Mouse (Mus musculus) sigmoid colon, adult 10 weeks (tissue): ENCODE measurements around the gene Tubgcp2. TPM values are rescaled to one million over a fixed set of nuclear protein-coding genes. Genes with fewer than 3 reads are reported as not detected.

Source experiments
- polyA plus RNA-seq: library from polyadenylated mRNA; stranded (reverse); fragments of 350-450 nt; fragmentation: Illumina TruSeq; extraction: RNeasy Lipid Tissue Mini Kit (QIAGEN cat#74804); gene quantifications from one replicate; pipeline ENCODE4 v1.2.3, GENCODE M21; 2014; ENCODE audit warnings: low read depth, low replicate concordance

Tubgcp2 gene
- polyA plus RNA-seq = 12.0 TPM

GRCm38 (mm10) chr7:140036281-140037170 is at the start of gene Tubgcp2, which contains the start of gene Zfp511:
Gene Tubgcp2, minus strand, starts transcription at chr7:140036669.
Gene Zfp511, plus strand, starts transcription at chr7:140036391.

GRCm38 (mm10) chr7:140082242-140082678 is 45.8 kb upstream of the Tubgcp2 start, which contains the start of gene Caly:
Gene Caly, minus strand, starts transcription at chr7:140082548.

GRCm38 (mm10) chr7:140048361-140049114 is 12.1 kb upstream of the Tubgcp2 start, which contains the start of gene Msx3:
Gene Msx3, minus strand, starts transcription at chr7:140049089.

GRCm38 (mm10) chr7:139992406-139992805 is 44.1 kb downstream of the Tubgcp2 start, which contains the start of gene Adam8:
Gene Adam8, minus strand, starts transcription at chr7:139992562.

GRCm38 (mm10) chr7:139978278-139978892 is 58.1 kb downstream of the Tubgcp2 start, which contains the start of gene 6430531B16Rik:
Gene 6430531B16Rik, minus strand, starts transcription at chr7:139978755.

Other genes with a start within 250 kb of the Tubgcp2 start
- not detected for gene Adgra1, start 202.5 kb downstream of the Tubgcp2 start, polyA plus RNA-seq
- gene Kndc1, start 142.0 kb downstream of the Tubgcp2 start, polyA plus RNA-seq = not detected
- not detected for gene Utf1, start 92.9 kb downstream of the Tubgcp2 start, polyA plus RNA-seq
- gene 6430531B16Rik, start 57.9 kb downstream of the Tubgcp2 start, polyA plus RNA-seq = not detected
- gene Adam8, start 44.1 kb downstream of the Tubgcp2 start, polyA plus RNA-seq = not detected
- gene Zfp511, start 278 bp downstream of the Tubgcp2 start, polyA plus RNA-seq = 15.9 TPM
- not detected for gene Msx3, start 12.4 kb upstream of the Tubgcp2 start, polyA plus RNA-seq
- not detected for gene Caly, start 45.9 kb upstream of the Tubgcp2 start, polyA plus RNA-seq
- gene Prap1, start 56.7 kb upstream of the Tubgcp2 start, polyA plus RNA-seq = not detected
- gene Fuom, start 65.8 kb upstream of the Tubgcp2 start, polyA plus RNA-seq = 32.4 TPM
- 5.0 TPM for gene Paox, start 79.1 kb upstream of the Tubgcp2 start, polyA plus RNA-seq
- gene Echs1, start 79.8 kb upstream of the Tubgcp2 start, polyA plus RNA-seq = 87.7 TPM
- gene Mtg1, start 100.9 kb upstream of the Tubgcp2 start, polyA plus RNA-seq = 3.2 TPM
- 0.73 TPM for gene Sprn, start 118.2 kb upstream of the Tubgcp2 start, polyA plus RNA-seq
- not detected for gene Olfr522, start 128.1 kb upstream of the Tubgcp2 start, polyA plus RNA-seq
- not detected for gene Olfr523, start 136.5 kb upstream of the Tubgcp2 start, polyA plus RNA-seq
- not detected for gene Olfr524, start 169.3 kb upstream of the Tubgcp2 start, polyA plus RNA-seq
- gene Cd163l1, start 181.6 kb upstream of the Tubgcp2 start, polyA plus RNA-seq = not detected
- gene 5830411N06Rik, start 210.6 kb upstream of the Tubgcp2 start, polyA plus RNA-seq = not detected